Mouse (Mus musculus) NIH3T3 (cell line): ENCODE measurements around the gene Zbtb7a.

Experiments used
- DNase-seq: peaks from one replicate; pipeline ENCODE4 v3.0.0-alpha.2; 2012; ENCODE audit warnings: low read depth

Gene Zbtb7a

GRCm38 (mm10) chr10:81138821-81139528 is 4.0 kb downstream of the Zbtb7a start:
- DNase-seq = no peak

- no peak for DNase-seq
Observed at GRCm38 (mm10) chr10:81139529-81139846, 4.5 kb downstream of the Zbtb7a start.

GRCm38 (mm10) chr10:81140005-81140404 is 5.0 kb downstream of the Zbtb7a start:
- DNase-seq = no peak

- no peak for DNase-seq
Observed at GRCm38 (mm10) chr10:81140717-81141454, 5.9 kb downstream of the Zbtb7a start.

- DNase-seq = no peak
Observed at GRCm38 (mm10) chr10:81141455-81142210, 6.6 kb downstream of the Zbtb7a start.

GRCm38 (mm10) chr10:81142551-81142981 is 7.5 kb downstream of the Zbtb7a start:
- no peak for DNase-seq

- DNase-seq = peak; percentile 74
Observed at GRCm38 (mm10) chr10:81143157-81143633, 8.2 kb downstream of the Zbtb7a start.

GRCm38 (mm10) chr10:81143845-81144437 is 8.9 kb downstream of the Zbtb7a start:
- no peak for DNase-seq

- DNase-seq = no peak
Observed at GRCm38 (mm10) chr10:81144667-81145066, 9.6 kb downstream of the Zbtb7a start.

- DNase-seq = no peak
Observed at GRCm38 (mm10) chr10:81145307-81145706, 10.3 kb downstream of the Zbtb7a start.

- DNase-seq = peak; percentile 80
Observed at GRCm38 (mm10) chr10:81145778-81146177, 10.8 kb downstream of the Zbtb7a start.

- DNase-seq = peak; percentile 91
Observed at GRCm38 (mm10) chr10:81146296-81146695, 11.3 kb downstream of the Zbtb7a start.

GRCm38 (mm10) chr10:81151261-81151660 is 16.2 kb downstream of the Zbtb7a start:
- no peak for DNase-seq

GRCm38 (mm10) chr10:81152609-81153008 is 17.6 kb downstream of the Zbtb7a start:
- DNase-seq = no peak

GRCm38 (mm10) chr10:81154313-81154712 is 19.3 kb downstream of the Zbtb7a start:
- no peak for DNase-seq

- DNase-seq = no peak
Observed at GRCm38 (mm10) chr10:81154736-81155135, 19.7 kb downstream of the Zbtb7a start.

- no peak for DNase-seq
Observed at GRCm38 (mm10) chr10:81161602-81162317, 26.7 kb downstream of the Zbtb7a start.

- DNase-seq = no peak
Observed at GRCm38 (mm10) chr10:81162318-81162652, 27.3 kb downstream of the Zbtb7a start.

GRCm38 (mm10) chr10:81165118-81165517 is 30.1 kb downstream of the Zbtb7a start:
- DNase-seq = no peak

- DNase-seq = peak; percentile 100
Observed at GRCm38 (mm10) chr10:81167200-81168086, 32.4 kb downstream of the Zbtb7a start, which contains the start of gene Pias4. TSS of gene Pias4 (minus strand) at chr10:81167923.

GRCm38 (mm10) chr10:81168087-81168431 is 33.0 kb downstream of the Zbtb7a start:
- DNase-seq = no peak
